Mouse (Mus musculus) liver, adult 2 months (tissue): ENCODE measurements around the gene Iffo2. TPM values are rescaled to one million over a fixed set of nuclear protein-coding genes. Genes with fewer than 3 reads are reported as not detected.
A peak's percentile ranks its signal among the peaks of the same experiment; 100 is the strongest.

ENCODE experiments used
- DNase-seq: peaks from one replicate; pipeline ENCODE4 v3.0.0-alpha.2; 2011; ENCODE audit warnings: low read depth, low spot score; ENCODE audit errors: extremely low read depth
- H3K27ac ChIP-seq: fragments of 200-500 bp; replicated peaks from 2 replicates; pipeline ENCODE4 v1.5.1; 2012; ENCODE audit warnings: low read depth, mild to moderate bottlenecking, control low read depth, inconsistent platforms, low read length; ENCODE audit not compliant: insufficient read depth
- H3K27me3 ChIP-seq: fragments of 200-500 bp; 2 replicates; pipeline ENCODE4 v1.6.1; 2012; ENCODE audit warnings: mild to moderate bottlenecking, moderate library complexity, low read length, inconsistent platforms; ENCODE audit not compliant: control insufficient read depth, insufficient read depth
- H3K36me3 ChIP-seq: fragments of 200-500 bp; 2 replicates; pipeline ENCODE4 v1.6.1; 2012; ENCODE audit warnings: low read length, inconsistent platforms; ENCODE audit not compliant: control insufficient read depth, insufficient read depth
- H3K4me1 ChIP-seq: fragments of 200-500 bp; 2 replicates; pipeline ENCODE4 v1.6.1; 2011; ENCODE audit warnings: low read length; ENCODE audit not compliant: control insufficient read depth, insufficient read depth
- H3K4me3 ChIP-seq: fragments of 200-500 bp; 2 replicates; pipeline ENCODE4 v1.5.1; 2011; ENCODE audit warnings: low read depth, mild to moderate bottlenecking, control low read depth, low read length, moderate library complexity; ENCODE audit not compliant: insufficient read depth
- H3K79me2 ChIP-seq: fragments of 200-500 bp; 2 replicates; pipeline ENCODE4 v1.6.1; 2012; ENCODE audit warnings: inconsistent platforms, mild to moderate bottlenecking, low read length, moderate library complexity; ENCODE audit not compliant: control insufficient read depth, insufficient read depth
- H3K9ac ChIP-seq: fragments of 200-500 bp; 2 replicates; pipeline ENCODE4 v1.6.1; 2012; ENCODE audit warnings: low read depth, mild to moderate bottlenecking, control low read depth, inconsistent platforms, low read length
- CTCF ChIP-seq: fragments of 200-500 bp; IDR thresholded peaks from 2 replicates; pipeline ENCODE4 v1.5.1; 2011; ENCODE audit warnings: low read depth, low read length, control low read depth
- POLR2A ChIP-seq: fragments of 200-500 bp; IDR thresholded peaks from 2 replicates; pipeline ENCODE4 v1.6.1; 2011; ENCODE audit warnings: low read length, control low read depth; ENCODE audit not compliant: insufficient read depth; ENCODE audit errors: extremely low read depth
- WGBS: fragments of 180-500 bp; shearing (Covaris S2); methylation state at CpG from one replicate; pipeline ENCODE4 v1.1.7; 2018; 5-methylcytosine and 5-hydroxymethylcytosine counted together
- polyA plus RNA-seq: library from polyadenylated mRNA; depleted of rRNA; stranded (reverse); fragments of >200 nt; gene quantifications from 2 replicates; pipeline ENCODE4 v1.2.3, GENCODE M21; 2012
- total RNA-seq: library from RNA; depleted of rRNA; stranded (reverse); fragments of >200 nt; gene quantifications from 2 replicates; pipeline ENCODE4 v1.2.3, GENCODE M21; 2014

The Iffo2 gene
- total and polyA plus RNA-seq, 2 experiments = 4.3 to 7.0 TPM

GRCm38 (mm10) chr4:139579003-139579402, 48.7 kb downstream of the Iffo2 start:
- Histone ChIP-seq H3K4me3 (no peak overlapping the region), H3K27me3 (no peaks in the 10 kb centered on the region), H3K4me1 (peaks cover 68% of the 10 kb centered on the region), H3K79me2 (peaks cover 63% of the 10 kb centered on the region), H3K9ac (no peak overlapping the region), H3K27ac (peak overlapping the region; percentile 32), H3K36me3 (no peaks in the 10 kb centered on the region)
- DNase-seq = peak; percentile 52
- 6% methylated on average over 10 of the region's 10 CpGs for WGBS
- TF ChIP-seq CTCF = no peak
- TF ChIP-seq POLR2A = no peak

DNA sequence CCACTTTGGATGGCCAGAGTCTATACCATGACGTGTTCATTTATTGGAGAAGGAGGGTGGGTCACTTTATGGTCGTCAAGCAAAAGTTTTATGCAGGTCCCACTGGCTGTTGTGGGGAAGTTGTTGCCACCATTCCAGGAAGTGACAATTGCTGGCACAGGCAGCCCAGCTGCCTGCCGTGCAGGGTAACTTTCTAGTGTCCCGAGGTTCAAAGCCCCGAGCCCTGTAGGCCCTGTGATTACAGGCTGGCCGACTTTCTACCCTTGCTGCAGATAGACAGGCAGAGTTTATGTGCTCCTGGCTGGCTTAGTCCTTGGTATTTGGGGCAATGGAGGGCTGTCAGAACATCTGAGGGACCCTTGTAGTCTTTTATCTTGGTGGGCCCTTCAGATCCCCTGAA, 49.1 kb downstream of the Iffo2 start:
- 11% methylated on average over 6 of the region's 6 CpGs for WGBS
- Histone ChIP-seq H3K27me3 (no peaks in the 10 kb centered on the region), H3K4me1 (peaks cover 72% of the 10 kb centered on the region)

GRCm38 (mm10) chr4:139580663-139581336, 50.5 kb downstream of the Iffo2 start:
- Histone ChIP-seq H3K9ac (peak overlapping the region; percentile 45), H3K27me3 (no peaks in the 10 kb centered on the region), H3K79me2 (peaks cover 64% of the 10 kb centered on the region; the same call in 1 of the 2 replicates), H3K36me3 (no peaks in the 10 kb centered on the region), H3K4me1 (peaks cover 79% of the 10 kb centered on the region), H3K27ac (peak overlapping the region; percentile 70), H3K4me3 (peak overlapping the region; percentile 11; the same call in 1 of the 2 replicates)
- TF ChIP-seq POLR2A = no peak
- peak; percentile 57 for DNase-seq
- WGBS = 9% methylated on average over 15 of the region's 15 CpGs

More for the DNA sequence above, 49.1 kb downstream of the Iffo2 start:
- H3K27ac ChIP-seq = peak overlapping the region; percentile 32
- H3K4me3 ChIP-seq = no peak overlapping the region
- peak; percentile 65 for DNase-seq
- TF ChIP-seq POLR2A (no peak), CTCF (no peak)
- peaks cover 67% of the 10 kb centered on the region for H3K79me2 ChIP-seq
- H3K36me3 ChIP-seq = no peaks in the 10 kb centered on the region
- H3K9ac ChIP-seq = peak overlapping the region; percentile 26

DNA sequence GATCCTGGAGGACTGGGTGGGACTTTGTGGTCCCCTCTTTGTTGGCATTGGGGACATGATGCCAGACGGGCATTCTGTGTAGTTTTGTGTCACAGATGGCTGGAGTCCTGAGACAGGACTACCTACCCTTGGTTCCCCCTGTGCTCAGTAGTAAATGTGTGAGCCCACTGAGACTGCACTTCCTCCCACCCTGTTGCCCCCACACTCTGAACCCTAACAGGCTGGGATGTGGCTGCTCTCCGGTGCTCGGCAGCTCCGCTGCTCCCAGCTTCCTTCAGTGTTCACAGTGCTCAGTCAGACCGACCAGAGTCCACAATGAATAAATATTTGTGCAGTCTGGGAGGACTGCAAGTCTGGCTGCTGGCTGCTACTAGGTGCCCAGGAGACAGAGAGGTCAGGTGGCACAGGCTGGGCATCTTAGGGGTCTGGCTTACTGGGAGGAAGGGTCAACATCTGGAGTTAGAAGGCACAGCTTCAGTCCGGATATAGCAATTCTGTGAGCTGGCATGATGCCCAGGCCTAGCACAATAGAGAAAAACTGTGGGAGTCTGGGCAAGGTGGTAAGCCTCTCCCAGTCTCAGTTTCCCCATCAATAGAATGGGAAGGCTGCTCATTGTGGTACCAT, 51.2 kb downstream of the Iffo2 start:
- 9% methylated on average over 6 of the region's 6 CpGs for WGBS
- peak overlapping the region; percentile 70 for H3K27ac ChIP-seq
- peak; percentile 88 for DNase-seq
- H3K9ac ChIP-seq = peak overlapping the region; percentile 45
- no peak overlapping the region for H3K4me3 ChIP-seq
- TF ChIP-seq POLR2A (no peak), CTCF (no peak)
- H3K36me3 ChIP-seq = no peaks in the 10 kb centered on the region
- peaks cover 64% of the 10 kb centered on the region; the same call in 1 of the 2 replicates for H3K79me2 ChIP-seq
- H3K4me1 ChIP-seq = peaks cover 80% of the 10 kb centered on the region
- no peaks in the 10 kb centered on the region for H3K27me3 ChIP-seq

DNA sequence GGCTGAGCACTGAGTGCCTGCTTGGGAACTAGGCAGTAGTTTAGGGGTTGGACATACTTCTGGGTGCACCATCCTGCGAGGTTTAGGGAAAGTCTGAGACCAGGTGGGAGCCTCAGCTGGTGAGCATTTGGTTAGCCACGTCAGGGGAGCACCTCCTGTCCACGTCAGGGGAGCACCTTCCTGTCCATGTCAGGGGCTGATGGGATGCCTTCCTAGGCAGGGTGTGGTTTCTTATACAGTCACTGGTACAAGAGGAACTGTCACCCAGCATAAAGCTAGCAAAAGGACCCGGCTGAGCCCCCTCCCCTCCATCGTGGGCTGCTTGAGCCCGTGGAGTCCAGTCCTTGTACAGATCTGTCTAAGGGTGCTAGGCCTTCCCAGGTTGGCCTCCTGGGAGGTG, 52.0 kb downstream of the Iffo2 start:
- Histone ChIP-seq H3K27ac (peak overlapping the region; percentile 15; the same call in 1 of the 2 replicates), H3K4me1 (peaks cover 82% of the 10 kb centered on the region), H3K9ac (peak overlapping the region; percentile 16), H3K79me2 (peaks cover 70% of the 10 kb centered on the region; the same call in 1 of the 2 replicates), H3K27me3 (no peaks in the 10 kb centered on the region), H3K4me3 (no peak overlapping the region), H3K36me3 (no peaks in the 10 kb centered on the region)
- DNase-seq = no peak
- TF ChIP-seq POLR2A (no peak), CTCF (no peak)
- 54% methylated on average over 6 of the region's 6 CpGs for WGBS

GRCm38 (mm10) chr4:139582903-139583302, 52.6 kb downstream of the Iffo2 start:
- 58% methylated on average over 3 of the region's 3 CpGs for WGBS
- Histone ChIP-seq H3K4me3 (no peak overlapping the region), H3K9ac (no peak overlapping the region), H3K4me1 (peaks cover 86% of the 10 kb centered on the region), H3K79me2 (peaks cover 71% of the 10 kb centered on the region; the same call in 1 of the 2 replicates), H3K36me3 (no peaks in the 10 kb centered on the region), H3K27me3 (no peaks in the 10 kb centered on the region), H3K27ac (peak overlapping the region; percentile 28; the same call in 1 of the 2 replicates)
- TF ChIP-seq POLR2A = no peak
- TF ChIP-seq CTCF = peak; percentile 71
- DNase-seq = no peak
